Mouse (Mus musculus) brown adipose tissue, adult 24 weeks (tissue): ENCODE data around the gene Kif27. TPM values are rescaled to one million over a fixed set of nuclear protein-coding genes. Genes with fewer than 3 reads are reported as not detected.
"Not testable (repeated sequence)": the region's sequence is repeated elsewhere in the genome, so short reads cannot be mapped to it uniquely, and the experiment has no call there.

Experiments used
- H3K27ac ChIP-seq: fragments of 200-500 bp; replicated peaks from 2 replicates; pipeline ENCODE4 v1.5.1; 2012; ENCODE audit warnings: low read depth, mild to moderate bottlenecking, low read length
- H3K4me1 ChIP-seq: fragments of 200-500 bp; 2 replicates; pipeline ENCODE4 v1.6.1; 2012; ENCODE audit warnings: low read length, mixed read lengths; ENCODE audit not compliant: control insufficient read depth, insufficient read depth, insufficient read length
- H3K4me3 ChIP-seq: fragments of 200-500 bp; 2 replicates; pipeline ENCODE4 v1.5.1; 2012; ENCODE audit warnings: low read depth, mild to moderate bottlenecking, low read length, moderate library complexity; ENCODE audit not compliant: insufficient read depth
- polyA plus RNA-seq: library from polyadenylated mRNA; stranded (reverse); fragments of >200 nt; gene quantifications from 2 replicates; pipeline ENCODE4 v1.2.4, GENCODE M21; 2012; ENCODE audit not compliant: missing spikeins, insufficient read depth, insufficient read length

The Kif27 gene
- polyA plus RNA-seq = 0.32 TPM in 1 of 2 replicates, not detected in the other

DNA sequence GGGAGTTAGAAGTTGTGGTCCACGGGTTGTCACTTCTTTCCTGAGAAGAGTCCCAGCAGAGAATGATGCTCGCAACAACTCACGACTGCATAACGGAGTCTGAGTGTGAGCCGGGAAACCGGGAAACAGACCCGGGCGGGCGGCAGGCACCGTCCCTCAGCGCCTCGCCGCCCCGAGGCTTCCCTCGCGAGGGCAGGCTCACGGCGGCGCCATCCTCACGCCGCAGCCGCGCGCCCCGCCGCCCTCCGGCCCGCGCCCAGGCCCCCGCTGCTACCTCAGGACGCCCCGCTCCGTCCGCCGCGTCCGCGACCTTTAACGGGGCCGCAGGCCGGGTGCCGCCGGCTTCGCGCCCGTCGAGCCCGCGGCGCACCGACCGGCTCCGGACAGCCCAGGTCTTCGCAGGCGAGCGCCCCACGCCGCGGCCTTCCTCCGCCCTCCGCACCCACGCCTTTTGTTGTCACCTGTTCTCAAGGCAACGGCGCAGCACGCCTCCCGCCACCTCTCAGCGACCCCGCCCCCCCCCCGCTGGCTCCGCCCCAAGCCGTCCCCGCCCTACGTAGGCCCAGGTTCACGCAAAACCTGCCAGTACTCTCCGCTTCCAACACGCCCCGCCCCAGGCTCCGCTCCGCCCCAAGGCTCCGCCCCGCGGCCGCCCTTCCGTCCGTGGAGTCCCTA lies at the start of gene Kif27:
Gene Kif27, minus strand, starts transcription at position 494 of the 675 bp plus-strand sequence.
- Histone ChIP-seq H3K4me3 (peak within 1 kb of the TSS; percentile 63), H3K27ac (no peak within 1 kb of the TSS), H3K4me1 (peaks cover 2% of the 10 kb centered on the region; the same call in 1 of the 2 replicates)

DNA sequence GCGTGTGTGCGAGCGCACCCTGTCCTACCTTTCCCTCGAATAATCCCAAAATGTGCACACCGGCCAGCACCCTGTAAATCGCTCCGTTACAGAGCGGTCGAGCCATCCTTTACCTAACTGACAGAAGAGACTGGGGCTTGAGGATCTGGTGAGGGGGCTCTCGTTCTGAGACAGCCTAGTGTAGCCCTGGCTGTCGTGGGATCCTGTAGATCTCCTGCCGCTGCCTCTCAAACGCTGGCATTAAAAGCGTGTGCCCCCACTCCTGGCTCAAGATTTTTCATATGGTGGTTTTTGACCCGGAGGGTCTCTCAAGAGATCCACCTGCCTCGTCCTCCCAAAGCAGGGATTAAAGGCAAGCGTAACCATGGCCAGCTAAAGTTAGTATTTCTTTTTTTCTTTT lies 44.3 kb upstream of the Kif27 start, which contains the start of gene Hnrnpk:
Gene Hnrnpk, minus strand, starts transcription at position 101 of the 400 bp plus-strand sequence.
- Histone ChIP-seq H3K4me3 (peak within 1 kb of the TSS; percentile 95), H3K27ac (peak within 1 kb of the TSS; percentile 96)
- not testable (repeated sequence) for H3K4me1 ChIP-seq

DNA sequence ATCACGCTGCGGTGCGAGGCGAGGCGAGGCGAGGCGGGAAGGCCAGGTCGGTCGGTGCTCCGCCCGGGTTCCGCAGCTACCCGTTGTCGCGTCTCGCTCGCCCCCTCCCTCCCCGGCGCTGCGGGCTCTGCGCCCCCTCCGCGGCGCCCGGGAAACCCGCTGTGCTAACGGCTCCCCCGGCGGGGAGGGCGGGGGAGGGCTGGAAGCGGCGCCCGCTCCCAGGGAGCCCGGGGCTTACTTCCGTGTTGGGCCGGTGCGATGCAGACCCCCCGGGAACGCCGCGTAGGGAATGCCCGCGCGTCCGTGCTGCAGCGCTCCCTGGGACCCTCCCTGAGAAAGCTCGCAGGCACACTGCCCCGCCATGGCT lies 43.8 kb upstream of the Kif27 start:
- no peaks in the 10 kb centered on the region for H3K4me1 ChIP-seq
- H3K27ac ChIP-seq = peak overlapping the region; percentile 85

GRCm38 (mm10) chr13:58402003-58402743 lies 43.3 kb upstream of the Kif27 start, which contains the start of gene Rmi1:
TSS of gene Rmi1 (plus strand) at chr13:58402248.
- Histone ChIP-seq H3K4me1 (no peaks in the 10 kb centered on the region), H3K27ac (peak within 1 kb of the TSS; percentile 96), H3K4me3 (peak within 1 kb of the TSS; percentile 95)

More for the DNA sequence above, 43.8 kb upstream of the Kif27 start:
- H3K4me3 ChIP-seq = peak overlapping the region; percentile 95

DNA sequence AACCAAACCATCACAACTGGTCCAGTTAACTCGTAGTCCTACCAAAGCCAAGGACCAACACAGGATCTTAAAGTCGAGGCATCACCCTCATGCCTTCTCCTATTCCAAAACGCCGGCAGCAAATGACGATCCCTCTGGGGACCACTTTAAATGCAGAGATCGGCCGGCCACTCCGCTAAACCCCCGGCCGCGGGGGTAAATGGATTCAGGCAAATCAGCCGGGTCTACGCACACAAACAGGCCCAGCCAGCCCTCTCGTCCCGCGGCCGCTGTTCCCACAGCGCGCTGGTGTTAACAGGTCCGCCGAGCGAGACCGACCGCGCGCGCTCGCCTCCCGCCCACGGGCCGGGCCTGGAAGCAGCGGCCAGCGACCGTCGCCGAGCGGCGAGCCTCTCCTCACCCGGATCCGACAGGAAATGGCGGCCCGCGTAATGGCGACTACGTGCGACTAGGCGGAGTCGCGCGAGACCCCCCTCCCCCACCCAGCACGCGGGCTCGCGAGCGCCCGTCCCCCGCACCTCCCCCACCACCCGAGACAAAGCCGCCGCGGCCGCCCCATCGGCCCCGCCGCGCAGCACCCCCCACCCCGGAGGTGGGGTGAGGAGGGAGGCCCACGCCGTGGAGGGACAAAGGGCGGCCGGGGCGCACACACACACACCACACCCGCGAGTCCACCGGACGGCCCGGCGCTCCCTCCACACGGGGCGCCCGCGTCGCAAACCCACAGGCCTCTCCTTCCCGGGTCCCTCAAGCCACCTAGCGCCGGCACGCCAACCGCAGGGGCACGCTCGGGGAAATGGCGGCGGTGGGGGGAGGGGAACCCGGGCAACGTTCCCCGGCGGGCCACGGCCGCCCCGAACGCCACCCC lies 42.4 kb upstream of the Kif27 start:
- no peaks in the 10 kb centered on the region for H3K4me1 ChIP-seq
- peak overlapping the region; percentile 96 for H3K27ac ChIP-seq
- peak overlapping the region; percentile 95 for H3K4me3 ChIP-seq

DNA sequence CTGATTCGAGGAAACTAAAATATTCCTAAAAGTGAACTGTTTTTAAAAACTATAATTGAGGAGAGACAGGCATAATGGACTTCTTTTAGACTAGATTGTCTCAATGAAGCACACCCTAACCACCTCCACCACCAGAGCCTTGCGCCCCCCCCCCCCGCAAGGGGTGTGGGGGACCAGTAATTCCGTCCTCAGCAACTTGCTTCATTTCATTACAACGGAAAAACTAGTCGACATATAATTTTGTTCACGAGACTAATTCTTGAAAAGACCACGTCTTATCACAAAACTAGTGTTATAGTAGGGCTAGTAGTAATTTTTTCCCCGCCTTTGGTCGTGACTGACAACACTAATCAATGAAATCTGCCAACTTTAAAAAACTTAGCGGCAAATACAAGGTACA lies 41.7 kb upstream of the Kif27 start:
- Histone ChIP-seq H3K4me1 (no peaks in the 10 kb centered on the region), H3K4me3 (peak overlapping the region; percentile 95), H3K27ac (no peak overlapping the region)

GRCm38 (mm10) chr13:58397651-58398050 lies 38.7 kb upstream of the Kif27 start:
- Histone ChIP-seq H3K27ac (no peak overlapping the region), H3K4me1 (no peaks in the 10 kb centered on the region), H3K4me3 (no peak overlapping the region)

GRCm38 (mm10) chr13:58394392-58394791 lies 35.5 kb upstream of the Kif27 start:
- H3K27ac ChIP-seq, H3K4me3 ChIP-seq, H3K4me1 ChIP-seq: not testable (repeated sequence)

DNA sequence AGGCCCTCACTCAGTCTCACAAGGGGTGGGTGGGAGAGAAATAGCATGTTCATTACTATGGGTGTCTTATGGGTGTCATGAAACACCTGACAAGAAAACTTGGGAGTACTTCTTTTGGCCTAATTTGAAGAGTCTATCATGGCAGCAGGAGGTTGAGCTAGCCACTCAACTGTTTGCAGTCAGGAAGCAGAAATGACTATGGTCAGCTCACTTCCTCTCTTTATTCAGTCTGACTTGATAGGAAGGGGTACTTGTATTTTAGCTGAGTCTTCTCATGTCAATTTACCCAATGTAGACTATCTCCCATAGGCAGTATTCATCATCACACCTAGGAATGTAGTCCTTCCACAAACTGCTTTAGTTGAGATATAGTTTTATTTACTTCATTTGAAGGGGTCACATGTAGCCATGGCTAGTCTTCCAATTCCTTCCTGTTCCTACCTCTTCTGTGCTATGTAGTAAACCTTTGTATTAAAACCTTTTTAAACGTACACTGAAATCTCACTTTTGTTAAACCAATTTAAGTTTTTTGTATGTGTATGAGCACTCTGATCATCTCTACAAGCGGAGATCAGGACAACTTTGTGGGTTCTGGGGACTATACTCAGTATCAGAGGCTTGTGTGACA lies 30.5 kb upstream of the Kif27 start:
- no peak overlapping the region for H3K27ac ChIP-seq
- H3K4me3 ChIP-seq = no peak overlapping the region
- H3K4me1 ChIP-seq = no peaks in the 10 kb centered on the region

DNA sequence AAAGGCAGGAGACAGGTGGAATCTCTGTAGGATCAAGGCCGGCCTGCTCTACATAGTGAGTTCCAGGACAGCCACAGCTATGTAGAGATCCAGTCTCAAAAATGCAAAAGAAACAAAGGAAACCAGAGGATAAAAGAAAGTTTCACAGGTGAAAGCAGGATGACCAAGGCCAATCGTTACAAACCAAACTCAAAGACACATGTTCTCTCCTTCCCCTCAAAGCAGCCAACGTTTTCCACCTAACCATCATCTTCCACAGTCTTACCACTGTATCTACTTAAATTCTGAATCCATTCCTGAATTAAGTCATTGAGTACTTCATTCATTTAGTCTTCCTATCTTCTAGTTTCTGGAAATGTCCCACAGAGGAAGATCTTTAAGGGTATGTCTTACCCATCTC lies 29.5 kb upstream of the Kif27 start:
- Histone ChIP-seq H3K4me3 (no peak overlapping the region), H3K4me1 (peaks cover 5% of the 10 kb centered on the region; the same call in 1 of the 2 replicates), H3K27ac (no peak overlapping the region)

DNA sequence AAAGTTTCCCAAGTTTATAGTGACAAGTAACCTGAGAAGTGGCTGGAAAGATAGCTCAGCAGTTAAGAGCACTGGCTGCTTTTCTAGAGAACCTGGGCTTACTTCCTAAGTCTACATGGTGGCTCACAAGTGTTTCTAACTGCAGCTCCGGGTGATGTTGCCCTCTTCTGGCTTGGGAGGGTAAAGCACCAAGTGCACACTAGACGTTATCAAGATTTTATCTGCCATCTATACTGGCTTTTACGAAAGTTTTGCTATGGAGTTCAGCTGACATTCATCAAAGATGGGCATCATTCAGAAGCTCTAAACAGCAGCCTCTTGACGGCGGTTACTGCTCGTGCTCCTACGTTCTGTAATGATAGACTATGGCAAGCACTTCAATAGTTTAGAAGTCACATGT lies 29.0 kb upstream of the Kif27 start:
- peaks cover 5% of the 10 kb centered on the region; the same call in 1 of the 2 replicates for H3K4me1 ChIP-seq
- no peak overlapping the region for H3K27ac ChIP-seq
- no peak overlapping the region for H3K4me3 ChIP-seq

DNA sequence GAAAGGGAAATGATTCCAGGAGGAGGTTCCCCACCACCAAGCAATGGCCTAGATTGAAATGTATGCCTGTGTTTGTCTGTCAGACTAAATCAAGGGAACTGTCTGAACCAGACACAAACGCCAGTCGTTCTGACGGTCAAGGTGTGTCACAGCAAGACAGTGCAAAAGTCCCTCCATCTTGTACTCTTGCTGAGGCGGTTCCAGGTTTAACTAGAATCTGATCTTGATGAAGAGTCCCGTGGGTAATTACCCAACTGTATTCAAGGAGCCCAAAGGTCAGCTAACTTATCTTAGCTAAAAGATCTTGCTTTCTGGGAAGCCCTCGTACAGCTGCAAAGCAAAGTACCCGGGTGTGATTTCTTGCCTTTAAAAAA lies 26.6 kb upstream of the Kif27 start:
- H3K4me3 ChIP-seq = peak overlapping the region; percentile 79
- peaks cover 5% of the 10 kb centered on the region; the same call in 1 of the 2 replicates for H3K4me1 ChIP-seq
- 0 out of 2 replicates have a peak overlapping the region, but pooled peaks have one; percentile 14 for H3K27ac ChIP-seq

- Histone ChIP-seq H3K27ac (peak within 1 kb of the TSS; percentile 39; the same call in 1 of the 2 replicates), H3K4me3 (peak within 1 kb of the TSS; percentile 79), H3K4me1 (peaks cover 5% of the 10 kb centered on the region; the same call in 1 of the 2 replicates)
Observed at GRCm38 (mm10) chr13:58384779-58385546, 26.0 kb upstream of the Kif27 start, which contains the start of gene 2210016F16Rik. TSS of gene 2210016F16Rik (minus strand) at chr13:58385225.

DNA sequence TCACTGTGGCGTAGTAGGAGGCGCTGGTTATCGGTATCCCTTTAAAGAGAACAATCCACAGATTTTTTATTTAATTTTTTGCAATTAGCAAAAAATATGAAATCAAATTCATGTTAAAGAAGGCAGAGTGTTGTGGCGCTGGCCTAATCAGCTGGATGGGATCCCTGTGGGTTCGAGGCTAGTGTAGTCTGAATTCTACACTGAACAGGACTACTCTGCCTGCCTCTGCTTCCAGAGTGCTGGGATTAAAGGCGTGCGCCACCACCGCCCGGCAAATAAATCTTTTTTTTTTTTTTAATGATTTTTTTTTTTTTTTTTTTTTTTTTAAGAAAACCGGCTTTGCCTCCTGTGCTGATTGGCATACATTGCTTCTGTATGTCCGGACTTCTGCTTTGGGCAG lies 25.4 kb upstream of the Kif27 start:
- Histone ChIP-seq H3K4me3 (peak overlapping the region; percentile 79), H3K4me1 (peaks cover 5% of the 10 kb centered on the region; the same call in 1 of the 2 replicates), H3K27ac (no peak overlapping the region)
